Mouse (Mus musculus) embryonic facial prominence, embryonic 11.5 days (tissue): ENCODE measurements at regions not wholly inside any gene's neighbourhood (a gene's known extent, or its start where the extent isn't known, plus 50 kb on each side); places are given as distances from the start of the nearest gene placed in this dataset.

Source experiments
- ATAC-seq: fragments of 200-750 bp; cut with Nextera tagmentation; replicated peaks from 2 replicates; pipeline ENCODE4 v1.8.0; 2017; ENCODE audit warnings: low read depth; ENCODE audit not compliant: insufficient number of reproducible peaks, low FRiP score, low TSS enrichment
- DNase-seq: peaks from one replicate; pipeline ENCODE4 v3.0.0-alpha.2; 2015; ENCODE audit warnings: low spot score
- H3K27ac ChIP-seq: fragments of 300-500 bp; sonication (generic); replicated peaks from 2 replicates; pipeline ENCODE4 v1.5.1; 2014; ENCODE audit warnings: mild to moderate bottlenecking, low read depth, low read length, control low read depth
- H3K27me3 ChIP-seq: fragments of 300-500 bp; sonication (generic); 2 replicates; pipeline ENCODE4 v1.6.1; 2014; ENCODE audit warnings: mild to moderate bottlenecking, low read length, moderate library complexity, mixed read lengths; ENCODE audit not compliant: control insufficient read depth, insufficient read depth
- H3K36me3 ChIP-seq: fragments of 300-500 bp; sonication (generic); replicated peaks from 2 replicates; pipeline ENCODE4 v1.6.1; 2014; ENCODE audit warnings: low read depth, mild to moderate bottlenecking, low read length, moderate library complexity, mixed read lengths; ENCODE audit not compliant: control insufficient read depth, insufficient read depth
- H3K4me1 ChIP-seq: fragments of 300-500 bp; sonication (generic); 2 replicates; pipeline ENCODE4 v1.6.1; 2014; ENCODE audit warnings: low read length, mixed read lengths; ENCODE audit not compliant: control insufficient read depth, insufficient read depth
- H3K4me2 ChIP-seq: fragments of 300-500 bp; sonication (generic); 2 replicates; pipeline ENCODE4 v1.6.1; 2014; ENCODE audit warnings: low read depth, mild to moderate bottlenecking, control low read depth, low read length, moderate library complexity
- H3K4me3 ChIP-seq: fragments of 300-500 bp; sonication (generic); 2 replicates; pipeline ENCODE4 v1.5.1; 2014; ENCODE audit warnings: low read depth, low read length, control low read depth
- H3K9ac ChIP-seq: fragments of 300-500 bp; sonication (generic); replicated peaks from 2 replicates; pipeline ENCODE4 v1.6.1; 2014; ENCODE audit warnings: mild to moderate bottlenecking, control low read depth, low read length
- H3K9me3 ChIP-seq: fragments of 300-500 bp; sonication (generic); replicated peaks from 2 replicates; pipeline ENCODE4 v1.6.1; 2016; ENCODE audit warnings: mild to moderate bottlenecking, low read length, inconsistent platforms, mixed read lengths; ENCODE audit not compliant: control insufficient read depth
- WGBS: fragments of 180-500 bp; shearing (Covaris S2); extraction: QIAGEN DNeasy Blood & Tissue Kit; methylation state at CpG from one replicate; pipeline ENCODE4 v1.1.7; 2014; 5-methylcytosine and 5-hydroxymethylcytosine counted together

DNA sequence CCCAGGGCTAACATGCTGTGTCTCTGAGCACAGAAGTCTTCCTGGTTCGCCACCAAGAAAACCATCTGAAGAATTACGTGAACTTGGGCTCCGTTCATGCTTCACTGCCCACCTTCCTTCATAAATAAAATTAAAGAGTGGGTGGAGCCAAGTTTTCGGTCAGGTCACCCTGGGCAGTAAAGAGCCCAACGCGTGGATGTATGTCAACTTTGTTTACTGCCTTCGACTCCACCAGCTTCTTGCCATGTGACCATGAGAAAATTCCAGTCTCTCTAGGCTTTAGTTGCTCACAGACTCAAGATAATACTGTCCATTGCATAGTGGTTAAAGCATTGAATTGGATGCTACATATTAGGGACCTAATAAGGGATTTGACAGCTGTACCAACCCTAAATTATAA, 304.3 kb upstream of the Slc24a5 start:
- Histone ChIP-seq H3K4me2 (no peak overlapping the region), H3K4me1 (no peaks in the 10 kb centered on the region), H3K27me3 (no peaks in the 10 kb centered on the region), H3K27ac (no peak overlapping the region), H3K9ac (no peak overlapping the region), H3K36me3 (no peaks in the 10 kb centered on the region), H3K4me3 (no peak overlapping the region), H3K9me3 (no peaks in the 10 kb centered on the region)
- WGBS = 82% methylated on average over 7 of the region's 7 CpGs
- no peak for ATAC-seq
- DNase-seq = no peak

DNA sequence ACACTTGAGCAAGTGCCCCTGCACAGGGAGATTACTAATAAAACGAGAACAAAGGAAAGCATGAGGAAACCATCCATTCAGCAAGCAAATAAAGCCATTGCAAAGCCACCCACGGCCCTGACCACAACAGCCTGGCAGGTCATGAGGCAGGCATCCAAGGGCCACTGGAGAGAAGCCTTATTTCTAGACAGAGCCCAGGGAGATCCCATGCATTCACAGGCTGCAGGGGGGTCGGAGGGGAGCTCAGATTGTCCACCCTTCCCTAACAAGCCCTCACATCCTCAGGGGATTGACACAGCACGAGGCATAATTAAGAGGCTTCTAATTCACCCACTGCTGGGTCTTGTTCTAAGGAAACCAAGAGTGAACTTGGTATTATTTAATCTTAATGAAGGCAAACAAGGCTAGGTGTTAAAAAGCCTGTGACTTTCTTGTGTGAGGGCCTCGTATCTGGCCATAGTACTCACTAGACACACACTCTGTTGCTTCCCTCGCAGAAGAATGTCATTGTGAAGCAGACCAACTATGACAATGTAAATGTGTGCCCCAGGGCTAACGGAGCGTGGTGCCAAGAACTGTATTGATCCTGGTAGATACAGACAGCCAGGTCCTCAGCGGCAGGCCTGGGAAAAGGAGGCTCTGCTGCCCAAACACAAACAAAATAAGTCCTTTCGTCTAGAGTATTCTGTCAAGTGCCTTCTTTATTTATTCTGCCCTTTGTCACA, 303.6 kb upstream of the Slc24a5 start:
- DNase-seq (no peak), ATAC-seq (no peak)
- Histone ChIP-seq H3K4me1 (no peaks in the 10 kb centered on the region), H3K36me3 (no peaks in the 10 kb centered on the region), H3K4me2 (no peak overlapping the region), H3K27me3 (no peaks in the 10 kb centered on the region), H3K9ac (no peak overlapping the region), H3K27ac (no peak overlapping the region), H3K9me3 (no peaks in the 10 kb centered on the region), H3K4me3 (no peak overlapping the region)
- 53% methylated on average over 10 of the region's 10 CpGs for WGBS

DNA sequence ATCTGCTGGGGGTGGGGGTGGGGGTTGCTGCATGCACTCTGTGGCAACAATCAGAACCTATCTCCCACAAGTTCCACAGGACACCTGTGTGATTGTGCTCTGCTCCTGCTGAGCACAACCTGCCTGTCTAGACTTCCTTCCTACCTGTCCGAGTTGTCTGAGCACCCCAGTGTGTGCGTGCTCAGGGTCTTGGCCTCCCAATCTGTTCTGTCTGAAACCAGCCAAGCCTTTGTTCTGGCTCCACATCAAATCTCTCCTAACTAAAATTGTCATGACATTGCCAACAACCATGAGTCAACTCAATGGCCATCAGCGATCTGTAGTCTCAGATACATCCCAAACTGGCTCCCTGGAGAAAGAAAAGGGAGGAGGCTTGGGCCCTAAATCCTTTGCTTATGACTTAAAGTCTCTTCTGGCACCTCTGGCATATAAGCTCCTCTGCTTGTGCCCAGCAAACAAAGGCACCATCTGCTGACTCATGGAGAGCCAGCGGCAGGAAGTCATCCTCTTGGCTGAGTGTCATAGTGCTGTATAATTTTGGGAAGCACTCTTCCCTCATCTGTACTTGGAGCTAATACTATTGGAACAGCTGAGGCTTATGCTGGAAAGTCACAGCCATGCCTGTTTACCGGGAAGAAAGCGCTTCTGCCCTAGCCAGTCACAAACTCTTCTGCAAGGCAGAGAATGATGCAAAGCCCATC, 298.5 kb upstream of the Slc24a5 start:
- ATAC-seq (no peak), DNase-seq (no peak)
- Histone ChIP-seq H3K4me1 (no peaks in the 10 kb centered on the region), H3K36me3 (no peaks in the 10 kb centered on the region), H3K4me2 (no peak overlapping the region), H3K4me3 (no peak overlapping the region), H3K9me3 (no peaks in the 10 kb centered on the region), H3K27me3 (no peaks in the 10 kb centered on the region), H3K9ac (no peak overlapping the region), H3K27ac (no peak overlapping the region)
- 92% methylated on average over 6 of the region's 6 CpGs for WGBS

DNA sequence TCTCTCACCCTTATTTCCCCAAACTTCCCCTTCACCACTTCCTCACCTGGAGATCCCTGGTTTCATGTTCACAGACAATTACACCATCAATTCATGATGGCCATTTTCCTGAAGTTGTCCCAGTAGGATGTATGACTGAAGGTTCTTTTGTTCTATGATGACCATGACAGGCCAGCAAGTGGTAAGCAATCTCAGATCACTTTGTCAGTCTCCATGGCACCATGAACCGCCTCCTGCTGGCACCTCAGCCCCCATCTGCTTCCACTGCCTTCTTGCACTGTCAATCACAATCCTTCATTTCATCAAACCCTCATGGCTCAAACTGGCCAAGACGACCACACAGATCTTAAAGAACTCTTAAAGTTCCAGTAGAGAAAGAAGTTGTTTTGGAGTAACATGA, 297.9 kb upstream of the Slc24a5 start:
- 75% methylated on average over 2 of the region's 2 CpGs for WGBS
- DNase-seq (no peak), ATAC-seq (no peak)
- no peaks in the 10 kb centered on the region for H3K4me1 ChIP-seq
- no peak overlapping the region for H3K9ac ChIP-seq
- H3K9me3 ChIP-seq = no peaks in the 10 kb centered on the region
- H3K27ac ChIP-seq = no peak overlapping the region
- H3K27me3 ChIP-seq = no peaks in the 10 kb centered on the region
- no peaks in the 10 kb centered on the region for H3K36me3 ChIP-seq
- H3K4me2 ChIP-seq = no peak overlapping the region
- no peak overlapping the region for H3K4me3 ChIP-seq

DNA sequence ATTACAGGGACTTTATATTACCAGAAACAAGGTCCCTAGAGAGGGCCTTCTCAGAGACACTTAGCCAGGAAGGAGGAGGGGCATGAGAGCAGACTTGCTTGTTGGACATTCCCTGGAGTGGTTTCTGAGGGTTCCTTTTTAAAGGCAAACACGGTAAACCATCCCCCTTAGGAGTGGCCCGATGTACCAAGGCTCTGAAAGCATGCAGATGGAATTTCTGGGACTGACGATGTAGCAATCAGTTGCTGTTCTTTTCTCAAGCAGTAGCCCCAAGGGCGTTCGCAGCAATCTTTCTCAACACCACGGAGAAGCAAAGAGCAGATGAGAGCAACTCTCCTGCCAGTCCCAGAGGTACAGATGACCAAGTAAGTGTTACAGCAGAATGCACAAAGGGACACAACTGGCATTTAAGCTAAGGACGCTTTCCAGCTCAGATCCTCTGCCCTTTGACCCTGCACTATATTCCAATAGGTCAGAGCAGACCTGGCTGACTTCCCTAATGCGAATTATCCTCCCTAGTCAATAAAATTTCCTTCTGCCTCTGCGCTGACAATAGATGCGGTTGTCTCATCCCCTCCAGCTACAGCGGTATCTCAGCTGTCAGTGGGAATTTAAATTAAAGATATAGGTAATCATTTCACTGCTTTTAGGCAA, 295.7 kb upstream of the Slc24a5 start:
- Histone ChIP-seq H3K27me3 (no peaks in the 10 kb centered on the region), H3K4me3 (no peak overlapping the region), H3K9me3 (no peaks in the 10 kb centered on the region), H3K27ac (no peak overlapping the region), H3K4me2 (no peak overlapping the region), H3K4me1 (no peaks in the 10 kb centered on the region), H3K9ac (no peak overlapping the region), H3K36me3 (no peaks in the 10 kb centered on the region)
- DNase-seq = no peak
- WGBS = 27% methylated on average over 11 of the region's 11 CpGs
- peak; percentile 70; the same call in 1 of the 2 replicates for ATAC-seq

DNA sequence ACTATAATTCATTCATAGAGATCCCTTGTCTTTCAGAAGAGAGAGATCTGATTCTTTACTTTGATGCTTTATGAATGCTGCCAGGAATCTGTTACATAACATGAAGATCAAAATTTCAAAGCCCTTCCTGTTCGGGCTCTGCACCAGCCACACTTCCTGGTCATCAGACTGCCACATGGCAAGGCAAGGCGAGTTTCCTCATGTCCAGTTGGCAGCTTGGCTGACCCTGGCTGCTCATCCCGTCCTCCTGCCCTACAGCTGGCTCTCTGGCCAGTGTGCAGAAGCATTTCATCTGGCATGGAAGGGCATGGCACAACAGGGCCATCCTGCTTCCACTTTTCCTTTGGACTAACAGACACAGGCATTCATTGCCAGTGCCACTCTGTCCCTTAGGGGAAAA, 292.2 kb upstream of the Slc24a5 start:
- Histone ChIP-seq H3K4me2 (no peak overlapping the region), H3K9me3 (no peaks in the 10 kb centered on the region), H3K9ac (no peak overlapping the region), H3K4me1 (no peaks in the 10 kb centered on the region), H3K27me3 (no peaks in the 10 kb centered on the region), H3K36me3 (no peaks in the 10 kb centered on the region), H3K27ac (no peak overlapping the region), H3K4me3 (no peak overlapping the region)
- DNase-seq (no peak), ATAC-seq (no peak)
- 62% methylated on average over 3 of the region's 3 CpGs for WGBS

DNA sequence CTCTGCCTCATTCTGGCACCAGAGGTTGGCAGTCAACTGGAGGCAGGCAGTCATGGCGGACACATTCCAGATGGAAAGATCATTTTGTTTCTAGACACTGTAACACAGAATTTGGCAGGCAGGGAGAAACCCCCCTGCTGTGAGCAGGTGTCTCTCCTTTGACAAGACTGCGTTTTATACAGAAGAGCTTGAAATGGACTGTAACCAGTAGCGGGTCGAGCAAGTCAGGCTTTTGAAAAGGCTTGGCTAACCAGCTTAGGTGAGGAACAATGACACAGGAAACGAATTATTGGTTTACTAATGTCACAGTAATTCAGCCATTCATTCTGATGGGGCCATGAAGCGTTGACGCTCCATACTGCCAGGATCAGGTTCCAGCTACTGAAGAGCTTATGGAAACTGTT, 275.3 kb upstream of the Slc24a5 start:
- H3K27me3 ChIP-seq = no peaks in the 10 kb centered on the region
- ATAC-seq (no peak), DNase-seq (no peak)
- no peaks in the 10 kb centered on the region for H3K9me3 ChIP-seq
- H3K4me1 ChIP-seq = no peaks in the 10 kb centered on the region
- 70% methylated on average over 7 of the region's 7 CpGs for WGBS
- H3K27ac ChIP-seq = no peak overlapping the region
- H3K36me3 ChIP-seq = no peaks in the 10 kb centered on the region
- no peak overlapping the region for H3K9ac ChIP-seq
- no peak overlapping the region for H3K4me3 ChIP-seq
- no peak overlapping the region for H3K4me2 ChIP-seq

DNA sequence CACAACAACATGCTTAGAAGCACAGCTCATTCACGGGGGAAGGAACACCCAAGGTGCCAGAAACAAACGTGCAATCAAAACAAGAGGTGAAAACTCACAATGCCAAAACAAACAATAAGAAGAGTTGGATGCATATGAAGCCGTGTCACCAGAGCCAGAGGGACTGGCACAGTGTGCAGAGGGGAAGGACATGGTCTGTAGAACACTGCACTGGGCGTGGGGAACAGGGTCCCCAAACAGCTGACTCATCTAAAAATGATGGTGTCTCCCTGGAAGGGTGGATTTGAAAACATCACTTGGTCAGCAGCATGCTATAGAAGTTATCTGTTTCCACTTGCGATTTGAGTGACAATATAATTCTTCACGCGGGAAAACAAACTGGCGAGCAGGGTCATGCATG, 256.2 kb upstream of the Slc24a5 start:
- no peak overlapping the region for H3K27ac ChIP-seq
- no peaks in the 10 kb centered on the region for H3K9me3 ChIP-seq
- H3K27me3 ChIP-seq = no peaks in the 10 kb centered on the region
- no peak overlapping the region for H3K4me3 ChIP-seq
- H3K4me2 ChIP-seq = no peak overlapping the region
- DNase-seq = no peak
- WGBS = 85% methylated on average over 8 of the region's 8 CpGs
- H3K4me1 ChIP-seq = no peaks in the 10 kb centered on the region
- no peaks in the 10 kb centered on the region for H3K36me3 ChIP-seq
- H3K9ac ChIP-seq = no peak overlapping the region
- ATAC-seq = no peak
